Mouse (Mus musculus): ENCODE measurements around the gene Pou2f3. TPM values are rescaled to one million over a fixed set of nuclear protein-coding genes. Genes with fewer than 3 reads are reported as not detected.
A peak's percentile ranks its signal among the peaks of the same experiment; 100 is the strongest.

The Pou2f3 gene
- polyA plus RNA-seq, 1 experiment = 0.77 TPM

DNA sequence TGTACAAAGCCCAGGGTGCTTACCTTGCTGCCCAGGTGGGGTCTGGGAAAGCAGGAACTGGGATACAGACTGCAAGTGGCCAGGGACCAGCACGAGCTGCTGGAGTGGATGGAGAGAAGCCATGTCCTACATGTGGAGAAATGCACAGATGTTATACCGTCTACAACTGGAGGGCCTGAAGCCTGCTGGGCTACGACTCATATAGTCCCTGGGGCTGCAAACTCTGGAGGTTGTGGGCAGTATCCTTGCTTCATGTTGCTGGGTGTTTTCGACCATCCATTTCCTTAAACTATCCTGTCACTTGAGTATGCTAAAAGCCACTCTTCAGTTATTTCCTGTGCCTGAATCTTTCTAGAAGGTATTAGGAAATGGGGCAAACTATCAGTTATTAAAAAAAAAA lies 65.0 kb downstream of the Pou2f3 start:
- Histone ChIP-seq H3K4me1 (ENCODE audit: control insufficient read depth, insufficient read depth, low read length) (no peaks in the 10 kb centered on the region), H3K4me3 (replicated peaks; ENCODE audit: control insufficient read depth, low read depth, low read length) (no peak overlapping the region), H3K27ac (ENCODE audit: control insufficient read depth, insufficient read depth, low read depth, low read length, poor library complexity) (no peak overlapping the region)
- WGBS = 69% methylated on average over 4 of the region's 4 CpGs
- TF ChIP-seq CTCF (IDR thresholded peaks at IDR 0.05; ENCODE audit: control insufficient read depth, insufficient read depth, low read length) (no peak), POLR2A (IDR thresholded peaks at IDR 0.05; ENCODE audit: borderline replicate concordance, control insufficient read depth, low read depth, low read length) (no peak)

DNA sequence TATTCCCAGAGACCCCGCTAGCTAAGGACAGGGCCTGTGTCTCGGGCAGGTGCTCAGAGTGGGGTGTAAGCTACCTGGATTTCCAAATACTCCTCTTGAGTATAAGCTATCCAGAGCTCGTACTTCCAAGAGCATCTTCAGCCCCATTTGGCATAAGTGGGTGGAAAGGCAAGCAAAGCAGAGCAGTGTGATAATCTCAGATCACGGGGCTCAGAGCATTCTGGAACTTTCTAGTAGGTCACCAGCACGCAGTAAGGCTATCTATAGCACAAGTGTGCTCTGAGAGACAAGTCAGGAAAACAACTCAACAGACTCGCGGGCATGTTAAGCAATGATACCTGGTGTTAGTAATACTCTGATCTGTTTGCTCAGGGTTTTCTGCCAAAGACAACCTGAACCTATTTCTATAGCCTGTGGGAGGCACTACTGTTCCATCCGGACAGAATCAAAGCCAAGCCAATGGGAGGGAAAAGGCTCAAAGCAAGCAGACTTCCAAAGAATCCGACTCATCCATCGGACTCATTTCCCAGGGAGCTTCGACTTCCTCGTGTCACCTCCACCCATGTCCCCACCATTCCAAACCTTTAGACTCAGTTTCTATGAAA lies 65.9 kb downstream of the Pou2f3 start:
- no peaks in the 10 kb centered on the region for H3K4me1 ChIP-seq (ENCODE audit: control insufficient read depth, insufficient read depth, low read length)
- H3K4me3 ChIP-seq (replicated peaks; ENCODE audit: control insufficient read depth, low read depth, low read length) = no peak overlapping the region
- 66% methylated on average over 12 of the region's 12 CpGs for WGBS
- H3K27ac ChIP-seq (ENCODE audit: control insufficient read depth, insufficient read depth, low read depth, low read length, poor library complexity) = no peak overlapping the region
- TF ChIP-seq POLR2A (IDR thresholded peaks at IDR 0.05; ENCODE audit: borderline replicate concordance, control insufficient read depth, low read depth, low read length) (no peak), CTCF (IDR thresholded peaks at IDR 0.05; ENCODE audit: control insufficient read depth, insufficient read depth, low read length) (no peak)

DNA sequence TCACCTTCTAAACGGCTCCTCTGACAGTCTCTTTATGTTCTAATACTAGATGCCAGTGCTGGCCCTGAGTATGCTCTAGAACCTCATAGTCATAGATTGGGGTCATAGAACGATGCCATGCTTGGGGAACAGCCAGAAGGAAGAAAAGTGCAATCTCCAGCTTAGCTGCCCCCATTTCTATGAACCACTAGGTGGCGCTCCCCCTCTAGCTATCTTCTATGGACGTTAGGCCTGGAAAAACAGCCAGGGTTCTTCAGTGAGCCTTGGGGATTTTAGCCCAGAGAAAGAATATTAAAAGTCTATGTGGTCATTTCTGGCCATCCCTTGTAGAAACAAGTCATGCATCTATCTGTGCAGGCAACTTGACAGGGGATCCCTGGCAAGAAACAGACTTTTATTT lies 68.3 kb downstream of the Pou2f3 start:
- H3K4me1 ChIP-seq (ENCODE audit: control insufficient read depth, insufficient read depth, low read length) = no peaks in the 10 kb centered on the region
- H3K4me3 ChIP-seq (replicated peaks; ENCODE audit: control insufficient read depth, low read depth, low read length) = no peak overlapping the region
- TF ChIP-seq POLR2A (IDR thresholded peaks at IDR 0.05; ENCODE audit: borderline replicate concordance, control insufficient read depth, low read depth, low read length) (no peak), CTCF (IDR thresholded peaks at IDR 0.05; ENCODE audit: control insufficient read depth, insufficient read depth, low read length) (peak; percentile 70)
- H3K27ac ChIP-seq (ENCODE audit: control insufficient read depth, insufficient read depth, low read depth, low read length, poor library complexity) = no peak overlapping the region
- 5% methylated on average over 4 of the region's 4 CpGs for WGBS

DNA sequence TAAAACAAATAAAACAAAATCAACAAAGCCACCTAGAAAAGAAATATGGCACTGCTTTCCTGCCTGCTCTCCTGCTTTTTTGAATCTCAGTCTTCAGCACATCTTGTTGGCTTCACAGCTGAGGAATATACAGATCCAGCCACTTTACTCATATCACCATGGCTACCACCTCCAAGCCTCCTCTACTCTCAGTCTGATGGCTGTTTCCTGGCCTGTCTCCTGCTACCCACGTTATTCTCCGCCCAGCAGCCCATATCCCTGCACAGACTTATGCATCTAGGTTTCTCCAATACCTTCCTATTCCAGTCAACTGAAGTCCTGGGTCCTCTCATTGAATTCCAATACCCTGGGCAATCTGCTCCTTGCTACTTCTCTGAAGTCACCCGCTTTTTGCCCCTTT lies 76.6 kb downstream of the Pou2f3 start:
- peaks cover 2% of the 10 kb centered on the region for H3K4me1 ChIP-seq (ENCODE audit: control insufficient read depth, insufficient read depth, low read length)
- 55% methylated on average over 3 of the region's 3 CpGs for WGBS
- H3K4me3 ChIP-seq (replicated peaks; ENCODE audit: control insufficient read depth, low read depth, low read length) = no peak overlapping the region
- H3K27ac ChIP-seq (ENCODE audit: control insufficient read depth, insufficient read depth, low read depth, low read length, poor library complexity) = no peak overlapping the region
- TF ChIP-seq CTCF (IDR thresholded peaks at IDR 0.05; ENCODE audit: control insufficient read depth, insufficient read depth, low read length) (no peak), POLR2A (IDR thresholded peaks at IDR 0.05; ENCODE audit: borderline replicate concordance, control insufficient read depth, low read depth, low read length) (no peak)

DNA sequence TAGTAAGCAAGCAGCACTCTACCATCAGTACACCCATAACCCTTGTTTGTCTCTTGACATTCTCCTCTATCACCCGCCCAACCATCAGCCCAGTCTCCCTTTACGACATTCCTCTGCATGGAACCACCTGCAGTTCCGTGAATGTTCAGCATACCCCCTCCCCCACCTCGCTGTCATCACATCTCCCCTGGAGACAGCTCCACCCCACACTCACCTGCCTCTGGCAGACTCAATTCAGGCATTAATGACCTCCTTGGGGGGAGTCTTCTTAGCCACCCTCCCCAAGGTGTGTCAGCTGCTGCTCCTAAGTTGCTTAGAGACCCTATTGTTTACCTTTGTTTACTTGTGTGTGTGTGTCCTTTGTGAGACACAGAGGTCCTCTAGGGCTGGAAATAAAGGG lies 77.8 kb downstream of the Pou2f3 start:
- no peak overlapping the region for H3K4me3 ChIP-seq (replicated peaks; ENCODE audit: control insufficient read depth, low read depth, low read length)
- H3K27ac ChIP-seq (ENCODE audit: control insufficient read depth, insufficient read depth, low read depth, low read length, poor library complexity) = no peak overlapping the region
- peaks cover 2% of the 10 kb centered on the region for H3K4me1 ChIP-seq (ENCODE audit: control insufficient read depth, insufficient read depth, low read length)
- TF ChIP-seq POLR2A (IDR thresholded peaks at IDR 0.05; ENCODE audit: borderline replicate concordance, control insufficient read depth, low read depth, low read length) = no peak
- no peak for TF ChIP-seq CTCF (IDR thresholded peaks at IDR 0.05; ENCODE audit: control insufficient read depth, insufficient read depth, low read length)
- 41% methylated on average over 4 of the region's 4 CpGs for WGBS

DNA sequence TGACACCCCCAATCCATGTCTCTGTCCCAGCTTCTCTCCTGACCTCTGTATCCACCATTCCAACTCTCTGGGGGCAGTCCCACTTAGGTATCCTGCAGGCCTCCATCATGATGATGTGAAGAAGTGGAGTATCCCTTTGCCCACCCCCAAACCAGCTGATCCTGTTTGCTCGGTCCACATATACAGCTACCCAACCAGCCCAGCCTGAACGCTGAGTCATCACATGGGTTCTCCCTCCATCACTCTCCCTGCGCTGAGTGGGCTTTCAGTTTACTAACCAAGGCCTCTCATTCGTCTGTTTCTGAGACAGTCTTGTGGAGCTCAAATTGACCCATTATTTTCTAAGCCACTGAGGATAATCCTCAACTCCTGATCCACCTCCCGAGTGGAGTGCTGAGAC lies 78.2 kb downstream of the Pou2f3 start:
- 55% methylated on average over 5 of the region's 5 CpGs for WGBS
- no peak overlapping the region for H3K4me3 ChIP-seq (replicated peaks; ENCODE audit: control insufficient read depth, low read depth, low read length)
- peaks cover 2% of the 10 kb centered on the region for H3K4me1 ChIP-seq (ENCODE audit: control insufficient read depth, insufficient read depth, low read length)
- no peak overlapping the region for H3K27ac ChIP-seq (ENCODE audit: control insufficient read depth, insufficient read depth, low read depth, low read length, poor library complexity)
- no peak for TF ChIP-seq CTCF (IDR thresholded peaks at IDR 0.05; ENCODE audit: control insufficient read depth, insufficient read depth, low read length)
- TF ChIP-seq POLR2A (IDR thresholded peaks at IDR 0.05; ENCODE audit: borderline replicate concordance, control insufficient read depth, low read depth, low read length) = no peak

DNA sequence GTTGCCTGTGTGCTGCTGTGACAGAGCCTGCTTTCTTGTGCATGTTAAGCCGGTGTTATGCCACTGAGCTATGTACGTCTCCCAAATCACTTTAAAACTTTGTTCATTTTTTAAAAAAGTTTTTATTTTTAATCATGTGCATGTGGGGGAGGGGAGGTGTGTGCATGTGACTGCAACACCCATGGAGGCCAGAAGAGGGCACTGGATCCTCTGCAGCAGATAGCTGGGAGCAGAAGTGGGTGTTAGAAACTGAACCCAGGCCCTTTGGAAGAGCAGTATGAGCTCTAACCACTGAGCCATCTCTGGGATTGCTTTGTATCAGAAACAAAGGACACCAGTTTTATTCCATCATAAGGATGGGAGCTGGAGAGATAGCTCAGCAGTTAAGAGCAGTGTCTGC lies 79.5 kb downstream of the Pou2f3 start:
- TF ChIP-seq CTCF (IDR thresholded peaks at IDR 0.05; ENCODE audit: control insufficient read depth, insufficient read depth, low read length) (peak; percentile 36; the same call in 1 of the 2 replicates), POLR2A (IDR thresholded peaks at IDR 0.05; ENCODE audit: borderline replicate concordance, control insufficient read depth, low read depth, low read length) (no peak)
- WGBS = 83% methylated on average over 2 of the region's 2 CpGs
- peaks cover 2% of the 10 kb centered on the region for H3K4me1 ChIP-seq (ENCODE audit: control insufficient read depth, insufficient read depth, low read length)
- no peak overlapping the region for H3K27ac ChIP-seq (ENCODE audit: control insufficient read depth, insufficient read depth, low read depth, low read length, poor library complexity)
- H3K4me3 ChIP-seq (replicated peaks; ENCODE audit: control insufficient read depth, low read depth, low read length) = no peak overlapping the region

DNA sequence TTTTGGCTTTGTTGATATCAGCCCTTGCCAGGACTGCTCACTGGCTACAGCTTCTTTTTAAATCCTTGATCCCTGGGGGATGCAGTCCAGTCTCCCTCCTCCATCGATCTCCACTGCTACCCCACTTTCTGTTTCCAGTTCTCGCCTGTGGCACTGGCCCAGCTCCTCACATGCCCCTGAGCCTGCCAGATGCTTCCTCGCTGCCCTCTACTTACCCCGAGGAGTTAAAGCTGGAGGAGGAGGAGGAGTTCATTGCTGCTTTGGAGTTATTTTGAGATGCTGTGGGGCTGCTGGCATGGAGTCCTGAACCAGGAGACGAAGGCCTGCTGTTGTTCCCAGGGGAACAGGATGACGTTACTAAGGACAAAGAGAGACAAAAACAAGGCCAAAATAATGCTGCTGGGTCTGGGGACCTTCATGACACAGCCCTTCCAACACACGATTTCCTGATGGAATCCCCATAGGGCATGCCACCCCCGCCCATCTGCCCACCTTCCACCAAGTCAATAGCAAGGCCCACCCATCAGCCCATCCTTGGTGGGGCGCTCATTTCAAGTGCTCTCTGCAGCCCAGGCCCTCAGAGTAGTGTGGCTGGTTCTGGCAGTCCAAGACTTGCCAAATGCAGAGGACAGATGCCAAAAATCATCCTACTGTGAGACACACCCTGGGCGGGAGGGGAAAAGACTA lies 82.9 kb downstream of the Pou2f3 start:
- Histone ChIP-seq H3K4me1 (ENCODE audit: control insufficient read depth, insufficient read depth, low read length) (peaks cover 2% of the 10 kb centered on the region), H3K4me3 (replicated peaks; ENCODE audit: control insufficient read depth, low read depth, low read length) (no peak overlapping the region), H3K27ac (ENCODE audit: control insufficient read depth, insufficient read depth, low read depth, low read length, poor library complexity) (no peak overlapping the region)
- TF ChIP-seq POLR2A (IDR thresholded peaks at IDR 0.05; ENCODE audit: borderline replicate concordance, control insufficient read depth, low read depth, low read length) = no peak
- TF ChIP-seq CTCF (IDR thresholded peaks at IDR 0.05; ENCODE audit: control insufficient read depth, insufficient read depth, low read length) = no peak
- 69% methylated on average over 10 of the region's 10 CpGs for WGBS

Measured in bone marrow, adult 2 months (tissue).